23 mouse cellular contexts compared by ENCODE assay signal in genomic region chr13:70769156-70769555, GRCm38 (mm10).
DNase-seq lines count a peak whose midpoint lies in the region; ATAC-seq lines count a peak whose summit lies in the region.
"Had no signal": no experiment of that assay in that cellular context is flagged by ENCODE, and none has a peak within 500 bp of the region (broad histone marks: within the 10 kb centered on the region; RNA-seq: fewer than 3 reads in every experiment).

No protein-coding gene starts in this region.

- DNase-seq in heart, adult 11 months = peak; percentile 4
- DNase-seq in heart, embryonic 10.5 days (ENCODE audit: low spot score) = no peak
- DNase-seq in yolk sac, embryonic 10.5 days (ENCODE audit: low spot score) = peak; percentile 29
- no peak for DNase-seq in left cerebral cortex, postnatal 36 days (ENCODE audit: low spot score in 2 of 2)
- DNase-seq: adrenal gland, adult 8-10 months; adrenal gland, postnatal 14 days; adrenal gland, postnatal 36 days; B cell, adult 2 months; cerebellum, adult 11-12 months; cerebellum, adult 2 months; cerebellum, adult 9-10 months; cerebellum, postnatal 10 days; cerebellum, postnatal 25 days had no signal

- intact Hi-C loops in left cerebral cortex, postnatal 36 days (cut with DNase I) = loop anchor here (5.0 kb wide), 1 partner anchor 127 kb away; no protein-coding TSS in a partner anchor

- WGBS in heart, embryonic 10.5 days = 84% methylated on average over 2 of the region's 2 CpGs
- WGBS in intestine, embryonic 15.5 days = 57% methylated on average over 2 of the region's 2 CpGs

- no peak overlapping the region for H3K4me3 ChIP-seq in heart, embryonic 10.5 days
- no peak overlapping the region for H3K4me3 ChIP-seq in intestine, embryonic 15.5 days (replicated peaks)
- H3K4me3 ChIP-seq: embryonic facial prominence, embryonic 10.5 days; embryonic facial prominence, embryonic 12.5 days; forebrain, embryonic 13.5 days; forebrain, embryonic 15.5 days had no signal

- no peaks in the 10 kb centered on the region for H3K4me1 ChIP-seq in heart, embryonic 10.5 days
- H3K4me1 ChIP-seq in intestine, embryonic 15.5 days (replicated peaks) = no peaks in the 10 kb centered on the region
- H3K4me1 ChIP-seq: embryonic facial prominence, embryonic 12.5 days; forebrain, embryonic 13.5 days; forebrain, embryonic 15.5 days had no signal

- no peaks in the 10 kb centered on the region for H3K27me3 ChIP-seq in heart, embryonic 10.5 days (ENCODE audit: insufficient read depth, poor library complexity, severe bottlenecking)
- no peaks in the 10 kb centered on the region for H3K27me3 ChIP-seq in intestine, embryonic 15.5 days (replicated peaks)
- H3K27me3 ChIP-seq: CH12.LX; embryonic facial prominence, embryonic 12.5 days; forebrain, embryonic 13.5 days; forebrain, embryonic 15.5 days; Patski had no signal

- ATAC-seq in intestine, embryonic 15.5 days = peak; percentile 70
- ATAC-seq: activated CD4-positive, CD25-positive, alpha-beta regulatory T cell, adult 4 months; CD4-positive, CD25-positive, alpha-beta regulatory T cell, adult 4 months; forebrain, embryonic 13.5 days; forebrain, embryonic 15.5 days; Patski had no signal

- H3K36me3 ChIP-seq in heart, embryonic 10.5 days = no peaks in the 10 kb centered on the region
- H3K36me3 ChIP-seq in intestine, embryonic 15.5 days = no peaks in the 10 kb centered on the region
- H3K36me3 ChIP-seq: embryonic facial prominence, embryonic 10.5 days; embryonic facial prominence, embryonic 12.5 days; forebrain, embryonic 15.5 days; G1E had no signal

- H3K4me2 ChIP-seq in intestine, embryonic 15.5 days (replicated peaks) = no peak overlapping the region
- H3K4me2 ChIP-seq: embryonic facial prominence, embryonic 12.5 days; forebrain, embryonic 13.5 days; forebrain, embryonic 15.5 days had no signal

- no peaks in the 10 kb centered on the region for H3K9me3 ChIP-seq in heart, embryonic 10.5 days
- H3K9me3 ChIP-seq in intestine, embryonic 15.5 days = no peaks in the 10 kb centered on the region
- H3K9me3 ChIP-seq: embryonic facial prominence, embryonic 10.5 days; embryonic facial prominence, embryonic 12.5 days; forebrain, embryonic 13.5 days; forebrain, embryonic 15.5 days had no signal

- no peak overlapping the region for H3K9ac ChIP-seq in intestine, embryonic 15.5 days
- H3K9ac ChIP-seq: embryonic facial prominence, embryonic 12.5 days; forebrain, embryonic 13.5 days; forebrain, embryonic 15.5 days had no signal

- no peak overlapping the region for H3K27ac ChIP-seq in heart, embryonic 10.5 days
- H3K27ac ChIP-seq in intestine, embryonic 15.5 days = no peak overlapping the region
- H3K27ac ChIP-seq: embryonic facial prominence, embryonic 10.5 days; embryonic facial prominence, embryonic 12.5 days; forebrain, embryonic 13.5 days; forebrain, embryonic 15.5 days had no signal

Comparison
In these comparisons a context has a peak if more than half of its experiments do, and no peak if none do; other contexts are left out.
1. DNase-seq: peak in heart, adult 11 months (single experiment) and yolk sac, embryonic 10.5 days (single experiment); none in heart, embryonic 10.5 days (single experiment) and left cerebral cortex, postnatal 36 days (0 of 2).